In the genomic region with DNA sequence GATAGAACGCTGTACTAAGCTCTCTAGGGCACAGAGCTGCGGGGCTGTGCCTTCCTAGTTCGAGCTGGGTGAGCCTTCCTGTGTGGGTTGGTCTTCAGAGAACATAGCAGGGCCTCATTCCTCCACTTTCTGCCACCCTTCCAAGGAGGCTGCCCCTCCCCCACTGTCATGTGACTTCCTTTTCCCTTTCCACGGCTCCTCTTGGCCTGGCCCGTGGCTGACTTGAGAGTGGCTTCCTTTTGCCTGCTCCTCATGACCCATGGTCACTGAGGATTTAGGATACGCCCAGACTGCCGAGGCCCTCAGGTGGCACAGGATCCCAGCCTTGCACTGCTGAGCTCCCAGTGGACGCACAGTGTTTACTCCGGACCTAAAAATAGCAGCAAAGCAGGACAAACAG, we compare ENCODE assay signal across 9 mouse cellular contexts. TPM values are rescaled to one million over a fixed set of nuclear protein-coding genes. Genes with fewer than 3 reads are reported as not detected.
DNase-seq lines count a peak whose midpoint lies in the region; ATAC-seq and TF ChIP-seq lines count a peak whose summit lies in the region.
"Had no signal": no experiment of that assay in that cellular context is flagged by ENCODE, and none has a peak within 500 bp of the region (broad histone marks: within the 10 kb centered on the region; RNA-seq: fewer than 3 reads in every experiment).

No protein-coding gene starts in this region.

- H3K9ac ChIP-seq in lung, embryonic 14.5 days: no peak overlapping the region

- no peaks in the 10 kb centered on the region for H3K9me3 ChIP-seq in embryonic facial prominence, embryonic 10.5 days
- no peaks in the 10 kb centered on the region for H3K9me3 ChIP-seq in lung, embryonic 14.5 days (ENCODE audit: low read depth, low read length)

- peak overlapping the region; percentile 41; the same call in 1 of the 2 replicates for H3K27ac ChIP-seq in embryonic facial prominence, embryonic 10.5 days (replicated peaks)
- H3K27ac ChIP-seq in lung, embryonic 14.5 days (ENCODE audit: low read depth): no peak overlapping the region; the same call in 1 of the 2 replicates

- WGBS in embryonic facial prominence, embryonic 10.5 days: 65% methylated on average over 9 of the region's 9 CpGs
- 39% methylated on average over 9 of the region's 9 CpGs for whole genome bisulfite sequencing in lung, embryonic 14.5 days

- TF ChIP-seq CTCF in lung, embryonic 14.5 days (IDR thresholded peaks at IDR 0.05; ENCODE audit: low read depth): no peak

- DNase-seq in ovary, adult 18-20 months (ENCODE audit: low spot score): peak; percentile 12
- DNase-seq in ovary, postnatal 14 days (ENCODE audit: low spot score): no peak
- DNase-seq in embryonic facial prominence, embryonic 10.5 days (ENCODE audit: low spot score): no peak
- peak; percentile 42 for DNase-seq in heart, postnatal 25 days (ENCODE audit: low spot score)
- peak; percentile 69 for DNase-seq in lung, embryonic 14.5 days
- no peak for DNase-seq in natural killer cell, adult 2 months (ENCODE audit: low spot score in 2 of 2)
- DNase-seq in frontal cortex, postnatal 25 days (ENCODE audit: low spot score in 2 of 2): no peak
- DNase-seq in left cerebral cortex, adult 8-10 months (ENCODE audit: low spot score in 2 of 2): no peak

- intact Hi-C loops in heart, postnatal 25 days (cut with DNase I): no loop called here

- peaks cover 21% of the 10 kb centered on the region for H3K4me1 ChIP-seq in embryonic facial prominence, embryonic 10.5 days
- H3K4me1 ChIP-seq in lung, embryonic 14.5 days (ENCODE audit: insufficient read depth): 0 out of 2 replicates have a peak, but pooled peaks cover 4% of the 10 kb centered on the region

- no peak for ATAC-seq in lung, embryonic 14.5 days (ENCODE audit: insufficient read depth)

- H3K27me3 ChIP-seq in embryonic facial prominence, embryonic 10.5 days (replicated peaks; ENCODE audit: low read depth, poor library complexity, severe bottlenecking): no peaks in the 10 kb centered on the region
- no peaks in the 10 kb centered on the region for H3K27me3 ChIP-seq in lung, embryonic 14.5 days (ENCODE audit: insufficient read depth, low read length)

- H3K4me3 ChIP-seq in embryonic facial prominence, embryonic 10.5 days: no peak overlapping the region
- H3K4me3 ChIP-seq in lung, embryonic 14.5 days (ENCODE audit: low read depth, low read length): no peak overlapping the region

- no peak overlapping the region for H3K4me2 ChIP-seq in lung, embryonic 14.5 days

- H3K36me3 ChIP-seq in embryonic facial prominence, embryonic 10.5 days (replicated peaks): peaks cover 18% of the 10 kb centered on the region
- H3K36me3 ChIP-seq in lung, embryonic 14.5 days (ENCODE audit: insufficient read depth): no peaks in the 10 kb centered on the region

RNA-seq across cellular contexts. Expression of gene Nat9, which starts 4.5 kb away (rescaled TPM):
- 18.2 and 18.4 TPM in 2 replicates for polyA plus RNA-seq in embryonic facial prominence, embryonic 10.5 days (2016; fragmentation: Nextera tagmentation; extraction: Ambion mirVana)
- total RNA-seq in heart, postnatal 25 days (2021): 10 to 100 TPM; 19.3 to 23.0 TPM
- polyA plus RNA-seq in lung, embryonic 14.5 days (2014; fragmentation: Nextera tagmentation; extraction: Ambion mirVana): 17.9 and 18.7 TPM in 2 replicates
- 10 to 100 TPM; 27.0 to 33.4 (median 29.6) TPM for total RNA-seq in left cerebral cortex, adult 8-10 months (2022)

RNA-seq across cellular contexts. Expression of gene Tmem104, which starts 4.9 kb away (rescaled TPM):
- 10.1 and 10.3 TPM in 2 replicates for polyA plus RNA-seq in embryonic facial prominence, embryonic 10.5 days (2016; fragmentation: Nextera tagmentation; extraction: Ambion mirVana)
- total RNA-seq in heart, postnatal 25 days (2021): 10 to 100 TPM; 10.0 to 10.5 TPM
- 11.4 and 14.3 TPM in 2 replicates for polyA plus RNA-seq in lung, embryonic 14.5 days (2014; fragmentation: Nextera tagmentation; extraction: Ambion mirVana)
- total RNA-seq in left cerebral cortex, adult 8-10 months (2022): 10 to 100 TPM; 14.0 to 24.5 (median 16.9) TPM

RNA-seq across cellular contexts. Expression of gene Slc9a3r1, which starts 29.0 kb away (rescaled TPM):
- 39.2 and 42.5 TPM in 2 replicates for polyA plus RNA-seq in embryonic facial prominence, embryonic 10.5 days (2016; fragmentation: Nextera tagmentation; extraction: Ambion mirVana)
- total RNA-seq in heart, postnatal 25 days (2021): 10 to 100 TPM; 10.1 to 12.9 TPM
- polyA plus RNA-seq in lung, embryonic 14.5 days (2014; fragmentation: Nextera tagmentation; extraction: Ambion mirVana): 52.3 and 52.6 TPM in 2 replicates
- total RNA-seq in left cerebral cortex, adult 8-10 months (2022): 10 to 100 TPM; 63.4 to 73.8 (median 67.8) TPM

RNA-seq across cellular contexts. Expression of gene Cd300lf, which starts 58.4 kb away (rescaled TPM):
- 0.19 TPM in 1 of 2 replicates, not detected in the other for polyA plus RNA-seq in embryonic facial prominence, embryonic 10.5 days (2016; fragmentation: Nextera tagmentation; extraction: Ambion mirVana)
- under 1 TPM in 1 of 2 experiments, not detected in 1; 0.28 TPM for total RNA-seq in heart, postnatal 25 days (2021)
- polyA plus RNA-seq in lung, embryonic 14.5 days (2014; fragmentation: Nextera tagmentation; extraction: Ambion mirVana): 0.91 and 1.1 TPM in 2 replicates
- 1 to 10 TPM in 2 of 4 experiments, under 1 TPM in 2; 0.30 to 2.6 (median 0.83) TPM for total RNA-seq in left cerebral cortex, adult 8-10 months (2022)
- polyA plus RNA-seq: neural tube, embryonic 11.5 days had no signal

Comparison
In these comparisons a context has a peak if more than half of its experiments do, and no peak if none do; other contexts are left out.
1. DNase-seq: peak in ovary, adult 18-20 months (single experiment), heart, postnatal 25 days (single experiment) and lung, embryonic 14.5 days (single experiment); none in ovary, postnatal 14 days (single experiment), embryonic facial prominence, embryonic 10.5 days (single experiment), natural killer cell, adult 2 months (0 of 2), frontal cortex, postnatal 25 days (0 of 2) and left cerebral cortex, adult 8-10 months (0 of 2).
2. RNA of gene Slc9a3r1, which starts 29.0 kb away (total RNA-seq): 63.4 to 73.8 TPM in left cerebral cortex, adult 8-10 months; 10.1 to 12.9 TPM in heart, postnatal 25 days; every median in the first group is over 4 times any median in the second.